Mouse (Mus musculus): Measurements from ENCODE around the gene Colgalt1. TPM values are rescaled to one million over a fixed set of nuclear protein-coding genes. Genes with fewer than 3 reads are reported as not detected.

The Colgalt1 gene
- polyA plus RNA-seq, 1 experiment: 37.4 TPM

DNA sequence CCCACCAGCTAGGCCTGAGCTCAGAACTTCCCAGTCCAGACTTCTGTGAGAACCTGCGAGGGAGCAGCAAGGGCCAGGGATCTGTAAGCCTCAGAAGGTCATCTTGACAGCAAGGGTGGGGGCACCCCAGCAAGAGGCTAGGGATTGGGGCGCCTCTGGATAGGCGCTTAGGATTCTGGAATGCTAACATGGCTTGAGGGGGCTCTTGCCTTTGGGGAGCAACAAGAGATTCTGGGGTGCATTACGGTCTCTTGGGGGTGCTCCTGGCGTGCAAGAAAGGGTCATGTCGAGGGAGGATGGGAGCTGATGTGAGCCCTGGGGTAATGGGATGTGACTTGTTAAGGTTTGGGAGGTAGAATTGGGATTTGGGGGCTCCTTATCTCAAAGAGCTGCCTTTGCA is 41.9 kb upstream of the Colgalt1 start:
- Histone ChIP-seq H3K27me3 (ENCODE audit: control insufficient read depth, insufficient read depth, low read length) (no peaks in the 10 kb centered on the region), H3K27ac (ENCODE audit: control insufficient read depth, insufficient read depth, low read depth, low read length) (peak overlapping the region; percentile 94), H3K4me3 (ENCODE audit: control insufficient read depth, low read depth, low read length) (peak overlapping the region; percentile 98), H3K4me1 (ENCODE audit: control insufficient read depth, insufficient read depth, low read length) (peaks cover 27% of the 10 kb centered on the region), H3K36me3 (ENCODE audit: control insufficient read depth, insufficient read depth, low read length) (no peaks in the 10 kb centered on the region)
- TF ChIP-seq POLR2A (IDR thresholded peaks at IDR 0.05; ENCODE audit: control insufficient read depth, low read depth, low read length) (no peak), CTCF (IDR thresholded peaks at IDR 0.05; ENCODE audit: control insufficient read depth, insufficient read depth, insufficient replicate concordance, low read depth, low read length) (no peak)

DNA sequence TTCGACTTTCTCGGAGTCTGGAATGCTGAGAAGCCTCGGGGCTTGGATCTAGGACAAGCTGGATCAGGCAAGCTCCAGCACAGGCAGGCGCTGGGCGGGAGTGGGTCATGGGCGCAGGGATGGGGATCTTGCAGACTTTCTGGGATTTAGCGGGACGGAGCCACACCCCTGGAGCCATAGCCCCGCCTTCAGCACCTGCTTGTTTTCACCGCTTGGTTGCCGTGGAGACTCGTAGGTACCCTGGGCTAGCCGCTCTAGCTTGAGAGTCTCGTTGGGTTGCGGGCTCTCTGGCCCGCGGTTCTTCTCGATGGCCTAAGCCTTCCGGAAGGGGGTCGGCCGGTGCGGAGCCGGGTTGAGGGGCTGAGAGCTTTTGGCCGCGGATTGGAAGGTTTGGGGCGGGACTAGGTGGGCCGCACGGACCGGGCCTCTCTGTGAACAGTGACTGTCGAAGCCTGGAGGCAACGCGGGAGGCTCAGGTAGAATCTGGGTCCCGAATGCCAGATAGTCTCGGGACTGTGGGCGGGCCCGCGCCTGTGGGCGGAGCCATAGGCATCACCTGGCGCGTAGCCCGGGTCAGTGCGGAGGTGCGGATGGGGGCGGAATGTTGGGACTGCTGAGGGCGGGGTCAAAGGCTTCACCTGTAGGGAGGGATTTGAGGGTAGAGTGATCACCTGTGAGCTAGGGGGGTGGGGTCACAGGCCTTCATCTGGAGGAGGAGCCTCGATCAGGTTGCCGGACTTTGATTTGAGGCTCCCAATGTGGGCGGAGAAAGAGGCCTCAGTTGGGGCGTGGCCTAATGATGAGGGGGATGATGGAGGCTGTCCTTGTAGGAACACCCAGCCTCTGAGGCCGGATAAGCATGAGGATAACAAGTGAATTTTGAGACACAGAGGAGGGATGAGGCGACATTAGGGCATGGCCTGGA is 41.2 kb upstream of the Colgalt1 start:
- peak overlapping the region; percentile 94 for H3K27ac ChIP-seq (ENCODE audit: control insufficient read depth, insufficient read depth, low read depth, low read length)
- peak overlapping the region; percentile 98 for H3K4me3 ChIP-seq (ENCODE audit: control insufficient read depth, low read depth, low read length)
- no peaks in the 10 kb centered on the region for H3K27me3 ChIP-seq (ENCODE audit: control insufficient read depth, insufficient read depth, low read length)
- no peaks in the 10 kb centered on the region for H3K36me3 ChIP-seq (ENCODE audit: control insufficient read depth, insufficient read depth, low read length)
- peaks cover 27% of the 10 kb centered on the region for H3K4me1 ChIP-seq (ENCODE audit: control insufficient read depth, insufficient read depth, low read length)
- TF ChIP-seq CTCF (IDR thresholded peaks at IDR 0.05; ENCODE audit: control insufficient read depth, insufficient read depth, insufficient replicate concordance, low read depth, low read length) (no peak), POLR2A (IDR thresholded peaks at IDR 0.05; ENCODE audit: control insufficient read depth, low read depth, low read length) (peak; percentile 61)

GRCm38 (mm10) chr8:71570291-71570954 is 40.4 kb upstream of the Colgalt1 start:
- no peaks in the 10 kb centered on the region for H3K27me3 ChIP-seq (ENCODE audit: control insufficient read depth, insufficient read depth, low read length)
- TF ChIP-seq POLR2A (IDR thresholded peaks at IDR 0.05; ENCODE audit: control insufficient read depth, low read depth, low read length) (peak; percentile 36; the same call in 1 of the 2 replicates), CTCF (IDR thresholded peaks at IDR 0.05; ENCODE audit: control insufficient read depth, insufficient read depth, insufficient replicate concordance, low read depth, low read length) (no peak)

DNA sequence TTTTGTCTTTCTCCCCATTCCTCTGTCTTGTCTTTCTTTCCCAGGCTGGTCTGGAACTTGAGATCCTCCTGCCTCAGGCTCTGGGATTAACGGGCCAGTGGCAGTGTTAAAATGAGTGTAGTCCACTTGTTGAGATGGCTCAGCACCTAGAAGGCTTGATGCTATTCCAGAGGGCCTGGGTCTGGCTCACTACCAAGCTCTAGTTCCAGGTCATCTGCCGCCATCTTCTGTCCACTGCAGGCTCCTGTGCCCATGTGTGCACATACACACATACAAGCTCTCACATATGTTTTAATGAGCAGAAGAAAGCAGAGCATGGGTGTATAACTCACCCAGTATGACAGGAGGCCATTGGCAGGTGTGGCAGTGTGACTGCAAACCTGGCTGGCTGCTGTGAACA is 38.7 kb upstream of the Colgalt1 start:
- no peaks in the 10 kb centered on the region for H3K27me3 ChIP-seq (ENCODE audit: control insufficient read depth, insufficient read depth, low read length)
- H3K36me3 ChIP-seq (ENCODE audit: control insufficient read depth, insufficient read depth, low read length): no peaks in the 10 kb centered on the region
- H3K27ac ChIP-seq (ENCODE audit: control insufficient read depth, insufficient read depth, low read depth, low read length): no peak overlapping the region
- H3K4me1 ChIP-seq (ENCODE audit: control insufficient read depth, insufficient read depth, low read length): peaks cover 27% of the 10 kb centered on the region
- no peak for TF ChIP-seq CTCF (IDR thresholded peaks at IDR 0.05; ENCODE audit: control insufficient read depth, insufficient read depth, insufficient replicate concordance, low read depth, low read length)
- peak overlapping the region; percentile 21; the same call in 1 of the 2 replicates for H3K4me3 ChIP-seq (ENCODE audit: control insufficient read depth, low read depth, low read length)

More at GRCm38 (mm10) chr8:71570291-71570954, 40.4 kb upstream of the Colgalt1 start:
- Histone ChIP-seq H3K36me3 (ENCODE audit: control insufficient read depth, insufficient read depth, low read length) (no peaks in the 10 kb centered on the region), H3K4me1 (ENCODE audit: control insufficient read depth, insufficient read depth, low read length) (peaks cover 27% of the 10 kb centered on the region), H3K4me3 (ENCODE audit: control insufficient read depth, low read depth, low read length) (peak overlapping the region; percentile 98), H3K27ac (ENCODE audit: control insufficient read depth, insufficient read depth, low read depth, low read length) (peak overlapping the region; percentile 94)

GRCm38 (mm10) chr8:71572847-71573633 is 37.8 kb upstream of the Colgalt1 start:
- Histone ChIP-seq H3K27ac (ENCODE audit: control insufficient read depth, insufficient read depth, low read depth, low read length) (no peak overlapping the region), H3K27me3 (ENCODE audit: control insufficient read depth, insufficient read depth, low read length) (no peaks in the 10 kb centered on the region), H3K4me3 (ENCODE audit: control insufficient read depth, low read depth, low read length) (no peak overlapping the region), H3K4me1 (ENCODE audit: control insufficient read depth, insufficient read depth, low read length) (peaks cover 27% of the 10 kb centered on the region), H3K36me3 (ENCODE audit: control insufficient read depth, insufficient read depth, low read length) (no peaks in the 10 kb centered on the region)
- TF ChIP-seq POLR2A (IDR thresholded peaks at IDR 0.05; ENCODE audit: control insufficient read depth, low read depth, low read length) (no peak), CTCF (IDR thresholded peaks at IDR 0.05; ENCODE audit: control insufficient read depth, insufficient read depth, insufficient replicate concordance, low read depth, low read length) (no peak)

GRCm38 (mm10) chr8:71574426-71574825 is 36.4 kb upstream of the Colgalt1 start:
- Histone ChIP-seq H3K27ac (ENCODE audit: control insufficient read depth, insufficient read depth, low read depth, low read length) (no peak overlapping the region), H3K4me1 (ENCODE audit: control insufficient read depth, insufficient read depth, low read length) (peaks cover 16% of the 10 kb centered on the region), H3K27me3 (ENCODE audit: control insufficient read depth, insufficient read depth, low read length) (no peaks in the 10 kb centered on the region), H3K4me3 (ENCODE audit: control insufficient read depth, low read depth, low read length) (no peak overlapping the region), H3K36me3 (ENCODE audit: control insufficient read depth, insufficient read depth, low read length) (no peaks in the 10 kb centered on the region)
- TF ChIP-seq POLR2A (IDR thresholded peaks at IDR 0.05; ENCODE audit: control insufficient read depth, low read depth, low read length): no peak

DNA sequence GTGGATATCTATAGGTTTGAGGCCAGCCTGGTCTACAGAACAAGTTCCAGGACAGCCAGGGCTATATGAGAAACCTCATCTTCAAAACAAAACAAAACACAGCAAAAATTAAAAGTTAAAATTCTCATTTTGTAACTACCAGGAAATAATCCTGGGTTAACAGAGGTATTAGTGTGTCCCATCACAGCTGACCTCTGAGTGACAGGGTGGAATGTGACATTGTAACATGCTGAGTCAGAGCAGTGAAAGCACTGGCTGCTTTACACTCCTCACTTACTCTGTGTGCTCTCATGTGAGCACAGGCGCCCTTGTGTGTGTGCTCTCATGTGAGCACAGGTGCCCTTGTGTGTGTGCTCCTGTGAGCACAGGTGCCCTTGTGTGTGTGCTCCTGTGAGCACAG is 35.8 kb upstream of the Colgalt1 start:
- Histone ChIP-seq H3K36me3 (ENCODE audit: control insufficient read depth, insufficient read depth, low read length) (no peaks in the 10 kb centered on the region), H3K4me3 (ENCODE audit: control insufficient read depth, low read depth, low read length) (no peak overlapping the region), H3K4me1 (ENCODE audit: control insufficient read depth, insufficient read depth, low read length) (peaks cover 17% of the 10 kb centered on the region), H3K27me3 (ENCODE audit: control insufficient read depth, insufficient read depth, low read length) (no peaks in the 10 kb centered on the region), H3K27ac (ENCODE audit: control insufficient read depth, insufficient read depth, low read depth, low read length) (no peak overlapping the region)
- TF ChIP-seq CTCF (IDR thresholded peaks at IDR 0.05; ENCODE audit: control insufficient read depth, insufficient read depth, insufficient replicate concordance, low read depth, low read length) (no peak), POLR2A (IDR thresholded peaks at IDR 0.05; ENCODE audit: control insufficient read depth, low read depth, low read length) (no peak)

All from testis, adult 2 months (tissue).